Mouse (Mus musculus) myocyte (in vitro differentiated cells): ENCODE data around the gene Suclg2. TPM values are rescaled to one million over a fixed set of nuclear protein-coding genes. Genes with fewer than 3 reads are reported as not detected.

ENCODE experiments used
- H3K27me3 ChIP-seq: one replicate; pipeline ENCODE4 v1.6.1; 2011; ENCODE audit not compliant: control insufficient read depth, insufficient read depth, insufficient read length
- H3K36me3 ChIP-seq: one replicate; pipeline ENCODE4 v1.6.1; 2011; ENCODE audit not compliant: control insufficient read depth, insufficient read depth
- H3K4me2 ChIP-seq: one replicate; pipeline ENCODE4 v1.6.1; 2011; ENCODE audit warnings: low read depth, control low read depth
- H3K4me3 ChIP-seq: one replicate; pipeline ENCODE4 v1.5.1; 2011; ENCODE audit warnings: mild to moderate bottlenecking, control low read depth, moderate library complexity
- H3K79me2 ChIP-seq: one replicate; pipeline ENCODE4 v1.6.1; 2011; ENCODE audit not compliant: control insufficient read depth, insufficient read depth
- H3ac ChIP-seq: one replicate; pipeline ENCODE4 v1.6.1; 2011; ENCODE audit not compliant: control insufficient read depth, insufficient read length
- CEBPB ChIP-seq: IDR thresholded peaks from 2 replicates; pipeline ENCODE4 v1.6.1; 2011; ENCODE audit warnings: mild to moderate bottlenecking, moderate library complexity; ENCODE audit not compliant: poor library complexity, insufficient read depth, severe bottlenecking
- E2F4 ChIP-seq: IDR thresholded peaks from one replicate; pipeline ENCODE4 v1.6.1; 2011; ENCODE audit warnings: mild to moderate bottlenecking, control low read depth, moderate library complexity; ENCODE audit not compliant: insufficient read depth
- MAX ChIP-seq: IDR thresholded peaks from one replicate; pipeline ENCODE4 v1.6.1; 2011; ENCODE audit warnings: low read depth, mild to moderate bottlenecking, control low read depth
- MYOD1 ChIP-seq, 3 experiments: IDR thresholded peaks; one replicate each; pipeline ENCODE4 v1.6.1; 2011; ENCODE audit warnings: control low read depth in 2 of 3, low read depth in 2 of 3, mild to moderate bottlenecking in 2 of 3, moderate library complexity in 1 of 3; ENCODE audit not compliant: insufficient read length in 2 of 3, control insufficient read depth in 1 of 3
- MYOG ChIP-seq, 3 experiments: IDR thresholded peaks; one replicate each; pipeline ENCODE4 v1.6.1; 2011; ENCODE audit warnings: control low read depth in 2 of 3, low read depth in 2 of 3, mild to moderate bottlenecking in 2 of 3; ENCODE audit not compliant: insufficient read length in 2 of 3, control insufficient read depth in 1 of 3, insufficient read depth in 1 of 3
- POLR2A ChIP-seq: IDR thresholded peaks from one replicate; pipeline ENCODE4 v1.6.1; 2011; ENCODE audit warnings: low read depth, mild to moderate bottlenecking, control low read depth, moderate library complexity; ENCODE audit not compliant: insufficient read length
- POLR2AphosphoS2 ChIP-seq: IDR thresholded peaks from one replicate; pipeline ENCODE4 v1.6.1; 2011; ENCODE audit warnings: low read depth, control low read depth; ENCODE audit not compliant: insufficient read length
- REST ChIP-seq: IDR thresholded peaks from one replicate; pipeline ENCODE4 v1.6.1; 2011; ENCODE audit warnings: mild to moderate bottlenecking, control low read depth, moderate library complexity; ENCODE audit not compliant: insufficient read depth, insufficient read length
- SRF ChIP-seq: IDR thresholded peaks from one replicate; pipeline ENCODE4 v1.6.1; 2011; ENCODE audit warnings: low read depth; ENCODE audit not compliant: control insufficient read depth, insufficient read length
- TCF12 ChIP-seq: IDR thresholded peaks from one replicate; pipeline ENCODE4 v1.6.1; 2011; ENCODE audit warnings: mild to moderate bottlenecking, control low read depth; ENCODE audit not compliant: poor library complexity, insufficient read depth, severe bottlenecking
- TCF3 ChIP-seq: IDR thresholded peaks from one replicate; pipeline ENCODE4 v1.6.1; 2011; ENCODE audit warnings: low read depth, control low read depth; ENCODE audit not compliant: insufficient read length
- USF1 ChIP-seq: IDR thresholded peaks from one replicate; pipeline ENCODE4 v1.6.1; 2011; ENCODE audit warnings: low read depth, mild to moderate bottlenecking, control low read depth, moderate library complexity
- polyA plus RNA-seq: library from polyadenylated mRNA; unstranded; fragments of >200 nt; fragmentation: generic; extraction: Trizol; gene quantifications from one replicate; pipeline ENCODE4 v1.2.1, GENCODE M21; 2012; ENCODE audit warnings: missing spikeins

The Suclg2 gene
- polyA plus RNA-seq, 1 experiment, result 13.9 TPM

DNA sequence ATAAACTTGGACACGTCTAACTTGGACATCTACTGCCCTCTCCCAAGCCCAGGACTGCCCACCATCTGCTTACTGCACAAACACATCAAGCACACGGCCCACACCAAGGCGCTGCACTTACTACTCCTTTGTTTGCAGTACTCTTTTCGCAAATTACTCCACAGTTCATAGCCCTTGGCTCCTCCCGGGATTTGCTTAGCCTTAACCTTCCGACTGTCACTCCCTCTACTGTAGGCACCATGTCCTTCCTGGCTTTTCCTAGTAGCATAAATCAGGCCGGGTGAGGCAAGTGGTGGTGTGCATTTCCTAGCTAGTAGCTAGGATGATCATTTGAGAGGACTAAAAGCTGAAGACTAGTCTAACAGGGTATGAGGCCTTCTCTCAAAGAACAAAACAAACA, 16.8 kb downstream of the Suclg2 start:
- no peaks in the 10 kb centered on the region for H3K79me2 ChIP-seq
- H3K27me3 ChIP-seq, result no peaks in the 10 kb centered on the region
- H3K4me3 ChIP-seq, result no peak overlapping the region
- no peak overlapping the region for H3K4me2 ChIP-seq
- TF ChIP-seq MAX, result no peak
- TF ChIP-seq TCF12, result no peak
- no peak for TF ChIP-seq POLR2AphosphoS2
- H3K36me3 ChIP-seq, result no peaks in the 10 kb centered on the region
- no peak overlapping the region for H3ac ChIP-seq

DNA sequence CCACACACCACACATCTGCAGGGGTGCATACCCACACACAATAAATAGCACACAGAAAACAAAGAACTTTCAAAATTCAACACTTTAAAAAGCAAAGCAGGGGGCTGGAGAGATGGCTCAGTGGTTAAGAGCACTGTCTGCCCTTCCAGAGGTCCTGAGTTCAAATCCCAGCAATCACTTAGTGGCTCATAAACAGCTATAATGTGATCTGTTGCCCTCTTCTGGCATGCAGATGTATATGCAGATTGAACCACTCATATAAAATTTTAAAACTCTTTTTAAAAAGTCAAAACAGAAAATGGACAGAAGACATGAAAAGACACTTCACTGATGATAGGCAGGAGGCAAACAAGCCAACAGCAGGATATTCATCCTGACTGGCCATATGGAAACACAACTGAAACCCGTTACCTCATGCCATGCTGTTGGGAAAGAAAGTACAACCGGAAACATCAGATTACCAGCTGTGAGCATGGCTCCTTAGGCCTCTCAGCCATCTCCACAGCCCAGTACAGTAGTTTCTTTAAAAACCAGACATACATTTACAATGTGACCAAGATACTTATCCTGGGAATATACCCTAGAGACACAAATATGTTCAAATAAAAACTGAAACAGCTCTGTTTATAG, 17.5 kb downstream of the Suclg2 start:
- H3K4me3 ChIP-seq, result no peak overlapping the region
- TF ChIP-seq CEBPB (no peak), USF1 (no peak), TCF3 (no peak), TCF12 (no peak), MAX (no peak), POLR2A (no peak), POLR2AphosphoS2 (no peak), E2F4 (no peak), MYOD1 (IDR thresholded peaks at IDR 0.05; ENCODE audit: control insufficient read depth in 1 of 3, insufficient read length in 2 of 3, low read depth in 2 of 3) (no peak), REST (no peak), MYOG (IDR thresholded peaks at IDR 0.05; ENCODE audit: control insufficient read depth in 1 of 3, insufficient read depth in 1 of 3, insufficient read length in 2 of 3, low read depth in 2 of 3) (no peak), SRF (no peak)
- no peaks in the 10 kb centered on the region for H3K79me2 ChIP-seq
- no peak overlapping the region for H3K4me2 ChIP-seq
- H3K36me3 ChIP-seq, result no peaks in the 10 kb centered on the region
- no peak overlapping the region for H3ac ChIP-seq
- no peaks in the 10 kb centered on the region for H3K27me3 ChIP-seq

GRCm38 (mm10) chr6:95700191-95700590, 18.4 kb downstream of the Suclg2 start:
- Histone ChIP-seq H3ac (no peak overlapping the region), H3K4me3 (no peak overlapping the region), H3K36me3 (no peaks in the 10 kb centered on the region), H3K27me3 (no peaks in the 10 kb centered on the region), H3K4me2 (no peak overlapping the region), H3K79me2 (no peaks in the 10 kb centered on the region)
- TF ChIP-seq USF1, result no peak
- TF ChIP-seq REST, result no peak
- no peak for TF ChIP-seq TCF3
- no peak for TF ChIP-seq CEBPB
- TF ChIP-seq TCF12, result no peak
- no peak for TF ChIP-seq POLR2A
- no peak for TF ChIP-seq MYOD1 (IDR thresholded peaks at IDR 0.05; ENCODE audit: control insufficient read depth in 1 of 3, insufficient read length in 2 of 3, low read depth in 2 of 3)
- TF ChIP-seq POLR2AphosphoS2, result no peak
- no peak for TF ChIP-seq MYOG (IDR thresholded peaks at IDR 0.05; ENCODE audit: control insufficient read depth in 1 of 3, insufficient read depth in 1 of 3, insufficient read length in 2 of 3, low read depth in 2 of 3)
- no peak for TF ChIP-seq MAX
- TF ChIP-seq SRF, result no peak

DNA sequence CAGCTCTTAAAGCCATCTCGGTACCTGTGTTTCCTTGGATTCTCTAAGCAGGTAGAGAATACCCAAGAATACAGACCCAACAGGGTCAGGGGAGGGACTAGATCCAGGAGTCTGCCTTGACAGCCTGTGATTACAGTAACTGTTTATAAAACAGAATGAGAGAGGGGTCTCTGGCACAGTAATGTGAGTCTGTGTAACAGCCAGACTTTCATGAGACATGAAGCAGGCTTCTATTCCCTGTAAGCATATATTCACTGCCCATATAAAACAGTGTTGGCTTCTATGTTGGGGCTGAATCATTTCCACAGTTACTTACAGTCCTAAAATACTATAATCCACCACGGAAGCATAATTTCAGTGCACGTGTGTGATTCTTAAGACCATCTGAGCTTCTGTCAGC, 19.3 kb downstream of the Suclg2 start:
- Histone ChIP-seq H3K4me2 (no peak overlapping the region), H3ac (no peak overlapping the region), H3K79me2 (no peaks in the 10 kb centered on the region), H3K27me3 (no peaks in the 10 kb centered on the region), H3K4me3 (no peak overlapping the region), H3K36me3 (no peaks in the 10 kb centered on the region)
- TF ChIP-seq MYOG (IDR thresholded peaks at IDR 0.05; ENCODE audit: control insufficient read depth in 1 of 3, insufficient read depth in 1 of 3, insufficient read length in 2 of 3, low read depth in 2 of 3), result no peak
- no peak for TF ChIP-seq E2F4
- no peak for TF ChIP-seq TCF3
- TF ChIP-seq CEBPB, result no peak
- no peak for TF ChIP-seq USF1
- no peak for TF ChIP-seq TCF12
- TF ChIP-seq REST, result no peak

GRCm38 (mm10) chr6:95698536-95699162, 20.0 kb downstream of the Suclg2 start:
- Histone ChIP-seq H3K79me2 (no peaks in the 10 kb centered on the region), H3K27me3 (no peaks in the 10 kb centered on the region), H3K4me3 (no peak overlapping the region), H3ac (no peak overlapping the region), H3K36me3 (no peaks in the 10 kb centered on the region), H3K4me2 (no peak overlapping the region)
- TF ChIP-seq CEBPB (no peak), E2F4 (no peak), USF1 (no peak), POLR2A (no peak), POLR2AphosphoS2 (no peak), MAX (no peak), TCF12 (no peak), SRF (no peak)
